Mouse (Mus musculus) adrenal gland, adult (tissue): ENCODE measurements around the gene Ret.
A peak's percentile ranks its signal among the peaks of the same experiment; 100 is the strongest.

Experiments
- DNase-seq, 2 experiments: peaks; one replicate each; pipeline ENCODE4 v3.0.0; 2022 to 2023; ENCODE audit warnings: low spot score in 1 of 2; ENCODE audit not compliant: inconsistent age in 2 of 2

The Ret gene

DNA sequence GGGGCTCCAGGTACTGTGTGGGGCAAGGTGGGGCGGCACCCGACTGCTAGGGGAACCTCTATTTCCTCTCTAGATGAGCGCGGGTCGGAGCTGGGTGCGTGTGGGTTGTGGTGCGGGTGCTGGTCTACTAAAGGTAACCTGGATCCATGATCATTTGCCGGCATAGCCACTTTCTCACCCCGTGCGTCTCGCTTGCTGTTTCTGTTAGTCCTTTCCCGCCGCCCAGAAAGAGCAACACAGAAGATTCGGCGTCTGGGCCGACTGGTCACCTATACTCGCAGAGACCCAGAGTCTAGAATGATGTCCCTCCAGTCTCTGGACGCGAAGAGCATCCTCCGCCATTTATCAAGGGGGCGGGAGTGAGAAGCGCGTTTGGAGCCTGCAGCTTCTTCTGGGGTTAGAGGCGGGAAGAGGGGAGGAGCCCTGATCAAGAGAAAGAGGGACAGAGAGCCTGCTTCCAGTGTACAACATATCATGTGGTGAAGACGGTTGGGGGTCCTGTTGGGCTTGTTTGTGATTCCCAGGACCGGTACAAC lies at the start of gene Ret:
TSS of gene Ret (minus strand) at position 279 of the 536 bp plus-strand sequence.
- no peak for DNase-seq

DNA sequence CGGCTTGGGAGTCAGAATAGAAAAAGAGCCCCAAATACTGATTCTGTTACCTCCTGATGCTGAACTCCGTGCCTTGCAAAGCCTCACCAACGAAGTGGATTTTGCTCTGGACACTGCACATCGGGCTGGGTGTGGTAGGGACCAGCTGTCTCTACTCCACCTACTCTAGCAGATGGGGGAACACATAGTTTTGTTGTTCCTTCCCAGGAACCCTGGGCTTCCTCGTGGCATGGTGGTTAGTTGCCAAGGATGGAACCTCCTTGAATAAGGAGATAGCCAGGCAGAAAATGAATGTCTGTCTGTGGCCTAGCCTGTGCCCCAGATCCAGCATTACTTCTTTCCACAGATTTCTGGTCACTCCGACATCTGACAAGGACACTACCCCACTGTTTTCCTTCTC lies 49.6 kb upstream of the Ret start:
- DNase-seq: no peak

DNA sequence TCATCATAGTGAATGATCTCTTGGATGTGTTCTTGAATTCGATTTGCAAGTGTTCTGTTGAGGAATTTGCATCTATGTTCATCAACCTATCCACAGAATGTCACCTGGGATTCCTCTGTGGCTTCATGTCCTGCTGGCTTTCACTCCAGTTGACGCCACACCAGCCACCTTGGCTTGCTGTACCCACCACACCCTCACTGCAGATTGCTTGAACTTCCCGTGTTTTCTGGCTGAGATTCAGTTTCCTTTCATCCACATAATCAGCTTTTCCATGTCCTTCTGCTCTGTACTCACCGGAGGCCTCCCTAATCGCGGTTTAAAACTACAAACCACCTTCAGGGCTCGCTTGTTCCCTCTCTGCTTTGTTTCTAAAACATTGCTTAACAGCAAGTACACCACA lies 46.6 kb upstream of the Ret start:
- no peak for DNase-seq

DNA sequence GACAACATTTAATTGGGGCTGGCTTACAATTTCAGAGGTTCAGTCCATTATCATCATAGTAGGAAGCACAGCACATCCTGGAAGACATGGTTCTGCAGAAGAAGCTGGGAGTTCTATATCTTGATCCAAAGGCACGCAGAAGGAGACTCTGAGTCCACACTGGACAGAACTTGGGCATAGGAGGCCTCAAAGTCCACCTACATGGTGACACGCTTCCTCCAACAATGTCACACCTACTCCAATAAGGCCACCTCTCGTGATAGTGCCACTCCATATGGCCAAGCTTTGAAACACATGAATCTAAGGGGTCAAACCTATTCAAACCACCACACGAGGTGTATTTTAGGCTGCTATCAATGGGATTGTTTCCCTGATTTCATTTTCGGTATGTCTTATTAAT lies 45.4 kb upstream of the Ret start:
- DNase-seq: no peak

DNA sequence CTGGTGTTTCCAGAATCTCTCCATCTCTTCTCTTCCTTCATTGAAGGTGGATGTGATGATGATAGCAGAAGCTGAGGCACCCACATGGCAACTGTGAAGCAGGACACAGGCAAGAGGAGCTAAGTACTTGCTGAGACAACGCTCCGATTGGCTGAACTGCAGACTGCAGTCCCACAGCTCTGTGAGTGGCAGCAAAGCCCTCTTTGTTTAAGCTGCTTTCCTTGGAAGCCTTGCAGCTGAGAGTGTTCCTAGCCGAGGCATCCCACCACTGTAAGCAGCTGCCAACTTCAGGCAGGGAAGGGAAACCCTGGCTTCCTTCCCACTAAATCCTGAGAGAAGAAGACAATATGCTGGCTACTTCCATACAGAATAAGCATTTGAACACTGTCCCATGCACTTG lies 28.6 kb upstream of the Ret start:
- no peak for DNase-seq

DNA sequence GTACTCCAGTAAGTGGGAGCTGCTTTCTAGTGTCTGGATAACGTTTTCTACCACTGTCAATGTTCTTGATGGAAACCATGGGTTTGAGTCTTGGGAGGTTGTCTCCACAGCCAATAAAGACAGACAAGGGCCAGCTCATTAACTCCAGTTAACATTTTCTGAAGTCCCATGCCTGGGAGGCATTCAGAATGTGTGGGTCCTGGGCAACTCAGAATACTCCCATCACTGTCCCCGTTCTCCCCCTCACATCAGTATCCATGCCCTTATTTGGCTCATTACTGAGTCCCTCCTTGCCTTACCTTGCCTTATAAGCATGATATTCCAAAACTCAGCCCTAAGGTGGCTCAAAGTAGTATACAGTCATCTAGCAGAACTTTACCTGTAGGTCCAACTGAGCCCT lies 25.0 kb upstream of the Ret start:
- DNase-seq: no peak

DNA sequence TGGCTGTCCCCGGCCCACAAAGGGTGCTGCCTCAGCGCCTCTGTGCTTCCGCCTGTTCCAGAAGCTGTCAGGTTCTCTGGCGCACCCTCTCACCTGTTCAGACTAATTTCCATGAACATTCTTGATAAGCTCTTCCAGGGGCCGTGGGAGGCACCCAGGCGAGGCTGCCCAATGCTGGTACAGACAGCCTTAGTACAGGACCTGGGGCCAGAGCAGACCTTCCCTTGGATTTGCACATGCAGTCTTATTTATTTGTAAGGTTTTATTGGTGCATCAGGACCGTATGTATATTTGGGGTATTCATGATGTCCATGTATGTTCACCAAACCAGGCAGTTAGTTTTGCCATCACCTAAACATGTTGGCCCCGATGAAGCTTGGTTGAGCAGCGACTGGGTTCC lies 18.2 kb upstream of the Ret start:
- no peak for DNase-seq

DNA sequence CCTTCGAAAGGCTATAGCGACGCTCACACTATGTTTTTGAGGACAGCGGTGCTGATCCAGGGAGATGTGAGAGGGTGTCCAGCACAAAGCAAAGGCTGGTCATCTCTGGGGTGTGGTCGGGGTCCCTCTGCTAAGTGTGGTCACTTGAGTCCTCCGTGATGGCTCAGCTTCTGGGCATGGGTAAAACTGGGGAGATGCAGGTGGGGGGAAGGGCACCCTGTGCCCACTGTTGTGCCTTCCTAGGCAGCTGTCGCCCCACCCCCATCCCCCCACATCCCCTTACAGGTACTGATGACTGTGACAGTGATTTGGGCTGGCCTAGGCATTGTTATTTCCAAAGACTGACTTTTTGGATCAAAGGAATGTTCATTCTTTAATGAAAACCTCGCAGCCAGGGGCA lies 10.8 kb upstream of the Ret start:
- no peak for DNase-seq

DNA sequence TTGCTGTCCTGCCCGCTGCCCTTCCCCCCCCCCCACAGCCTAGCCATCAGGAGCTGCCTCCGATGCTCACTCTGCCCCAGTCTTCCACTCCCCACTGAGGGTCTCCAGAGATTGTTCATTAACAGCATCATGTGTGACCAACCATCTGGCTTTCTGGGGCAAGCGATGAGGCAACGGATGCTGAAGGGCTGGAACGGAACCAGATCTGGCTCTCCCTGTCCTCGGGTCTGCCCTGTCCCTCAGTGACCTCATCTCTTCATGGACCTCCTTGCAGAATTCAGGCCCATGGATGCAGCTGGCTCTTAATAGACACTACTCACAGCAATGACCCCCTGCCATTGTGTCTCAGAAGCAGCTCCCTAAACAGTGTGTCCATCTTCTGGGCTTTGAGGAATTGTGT lies 8.9 kb upstream of the Ret start:
- no peak for DNase-seq

DNA sequence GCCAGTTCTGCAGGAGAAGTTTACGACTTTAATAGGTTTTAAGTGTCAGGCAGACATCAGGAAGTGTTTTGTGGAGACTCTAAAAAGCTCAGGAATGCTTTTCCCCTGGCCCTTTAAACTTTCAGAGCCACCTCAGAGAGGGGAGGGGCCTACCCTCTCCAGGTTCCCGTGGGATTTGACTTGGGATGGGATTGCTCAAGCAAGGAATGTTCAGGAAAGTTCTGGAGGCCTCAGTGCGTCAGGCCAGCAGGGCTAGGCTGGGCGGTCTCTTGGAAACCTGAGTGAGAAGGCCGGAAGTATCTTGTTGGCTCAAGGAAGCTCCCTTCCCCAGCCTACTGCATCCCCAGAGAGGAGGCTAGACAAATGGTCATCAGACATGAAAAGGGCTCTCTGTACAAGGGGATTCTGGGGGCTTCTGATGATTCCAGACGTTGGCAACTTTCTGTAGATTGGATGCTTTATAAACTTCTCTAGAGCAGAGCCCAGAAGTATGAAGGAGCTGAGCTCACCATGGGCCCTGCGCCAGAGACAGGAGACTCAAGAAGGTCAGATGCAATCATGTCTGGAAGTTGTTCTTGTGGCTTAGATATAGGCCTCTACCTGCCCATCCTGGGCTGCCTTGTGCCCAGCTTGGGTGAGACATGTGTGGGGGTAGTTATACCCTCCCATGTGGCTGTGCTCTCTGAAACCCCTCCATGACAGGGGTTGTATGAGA lies 7.8 kb upstream of the Ret start:
- DNase-seq: peak in 1 of 2 experiments; percentile 24

DNA sequence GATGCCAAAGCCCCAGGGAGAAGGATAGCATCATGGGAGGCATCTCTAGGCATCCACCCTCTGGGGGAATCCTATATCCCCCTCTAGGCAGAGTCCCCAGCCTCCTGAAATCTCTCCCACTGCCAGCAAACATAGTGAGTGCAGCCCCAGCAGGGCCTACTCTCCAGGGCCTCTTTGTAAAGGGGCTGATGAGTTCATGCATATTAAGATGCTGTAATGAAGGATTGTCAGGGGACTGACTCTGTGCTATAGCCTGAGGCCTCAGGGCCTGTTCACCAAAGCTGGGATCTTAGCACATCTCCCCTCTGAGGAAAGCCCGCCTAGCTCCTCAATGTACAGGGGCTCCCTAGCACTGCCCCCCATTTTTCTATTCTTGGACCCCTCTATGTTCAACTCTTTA lies 6.6 kb upstream of the Ret start:
- no peak for DNase-seq

DNA sequence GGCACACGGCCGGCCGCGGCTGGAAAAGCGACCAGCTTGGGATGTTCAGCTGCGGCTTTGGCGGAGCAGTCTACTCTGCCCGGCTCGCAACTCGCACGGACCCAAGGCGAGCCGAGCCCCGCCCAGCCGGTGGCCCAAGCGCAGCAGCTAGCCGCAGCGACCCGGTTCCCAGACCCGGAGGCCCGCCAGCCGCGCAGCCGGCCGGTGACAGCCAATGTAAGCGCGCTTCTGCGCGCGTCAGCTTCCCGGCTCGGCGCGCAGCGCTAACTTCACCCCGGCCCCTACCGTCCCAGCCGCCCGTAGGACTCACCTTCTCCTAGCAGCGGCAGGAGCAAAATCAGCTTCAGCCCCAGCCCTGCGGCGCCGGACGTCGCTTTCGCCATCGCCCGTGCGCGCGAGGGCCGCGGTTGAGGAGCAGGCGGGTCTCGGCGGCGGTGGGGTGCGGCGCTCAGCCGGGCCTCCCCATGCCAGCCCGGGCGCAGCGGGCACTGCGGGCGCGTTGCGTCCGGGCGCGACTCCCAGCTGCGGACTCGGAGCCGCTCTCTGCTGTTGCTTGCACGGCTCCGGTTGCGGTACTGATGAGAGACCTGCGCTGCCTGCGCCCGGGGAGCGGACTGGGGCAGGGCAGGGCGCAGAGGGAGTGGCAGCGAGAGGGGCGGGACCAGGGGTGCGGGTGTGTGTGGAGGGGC lies 623 bp downstream of the Ret start:
- DNase-seq: peak; percentile 22 to 61

DNA sequence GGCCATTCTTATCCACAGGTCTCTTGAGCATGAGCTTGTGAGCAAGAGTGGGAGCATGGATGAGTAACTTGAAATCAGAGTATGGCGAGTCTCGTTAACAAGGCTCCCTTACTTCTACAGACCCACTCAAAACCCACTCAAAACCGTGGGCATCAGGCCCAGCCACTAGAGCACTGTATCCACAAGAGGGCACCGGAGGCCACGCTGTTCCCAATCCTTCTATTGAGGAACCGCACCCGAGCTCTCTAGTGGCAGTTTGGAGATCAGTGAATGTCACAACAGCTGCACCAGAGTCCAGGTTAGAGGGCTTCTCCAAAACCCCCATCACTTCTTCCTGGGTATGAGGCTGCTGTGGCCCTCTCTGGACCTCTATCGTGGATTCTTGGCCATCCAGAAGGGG lies 2.4 kb downstream of the Ret start:
- DNase-seq: peak; percentile 47 to 75

DNA sequence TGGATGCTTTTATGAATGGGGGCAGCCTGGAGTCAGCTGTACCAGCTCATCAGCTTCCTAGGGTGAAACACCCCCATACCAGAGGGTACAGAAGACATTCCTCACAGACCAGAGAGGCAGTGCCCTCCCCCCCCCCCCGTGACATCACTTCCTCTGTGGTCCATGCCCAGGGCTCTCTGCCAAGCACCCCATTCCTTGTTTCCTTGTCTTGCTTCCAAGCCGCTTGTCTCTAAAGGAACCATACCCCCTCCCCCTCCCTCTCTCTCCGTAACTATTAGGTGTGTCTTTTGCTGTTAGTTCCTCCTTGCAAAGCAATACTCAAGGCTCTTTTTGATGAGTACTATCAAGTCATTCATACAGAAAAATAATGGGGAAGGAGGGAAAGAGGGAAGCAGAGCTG lies 4.6 kb downstream of the Ret start:
- no peak for DNase-seq

DNA sequence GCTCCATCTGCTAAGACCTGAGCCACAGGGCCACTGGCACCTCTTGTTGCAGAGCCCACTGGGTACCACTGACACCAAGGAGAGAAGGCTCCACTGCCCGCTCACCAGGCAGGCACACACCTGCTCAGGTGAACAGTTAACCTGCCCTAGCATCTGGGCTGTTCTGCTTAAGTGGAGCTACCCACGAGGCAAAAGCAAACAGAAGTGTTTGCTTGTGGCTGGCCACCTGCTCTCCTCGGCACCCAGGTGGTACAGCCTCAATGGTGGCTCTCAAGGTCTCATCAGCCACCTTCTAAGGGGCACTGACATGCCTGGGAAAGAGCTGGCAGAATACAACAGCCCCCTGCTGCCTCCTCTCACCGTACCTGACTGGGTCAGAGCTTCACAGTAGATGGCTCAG lies 5.3 kb downstream of the Ret start:
- no peak for DNase-seq

DNA sequence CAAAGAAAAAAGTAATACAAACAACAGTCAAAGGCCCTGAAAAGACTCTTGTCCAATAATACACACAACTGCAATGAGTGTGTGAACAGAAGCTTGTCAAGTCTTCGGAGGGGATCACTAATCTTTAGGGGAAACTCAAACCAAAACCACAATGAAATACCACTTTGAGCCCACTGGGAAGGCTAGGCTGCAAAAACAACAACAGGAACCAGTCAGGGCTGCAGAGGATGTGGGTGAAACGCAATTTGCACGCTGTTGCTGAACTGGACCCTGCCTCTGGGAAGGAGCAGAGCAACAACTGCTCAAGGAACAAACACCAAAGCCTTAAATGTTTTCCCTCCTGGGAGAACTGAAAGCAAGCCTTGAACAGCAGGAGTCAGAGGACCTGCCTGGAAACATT lies 7.8 kb downstream of the Ret start:
- DNase-seq: no peak

DNA sequence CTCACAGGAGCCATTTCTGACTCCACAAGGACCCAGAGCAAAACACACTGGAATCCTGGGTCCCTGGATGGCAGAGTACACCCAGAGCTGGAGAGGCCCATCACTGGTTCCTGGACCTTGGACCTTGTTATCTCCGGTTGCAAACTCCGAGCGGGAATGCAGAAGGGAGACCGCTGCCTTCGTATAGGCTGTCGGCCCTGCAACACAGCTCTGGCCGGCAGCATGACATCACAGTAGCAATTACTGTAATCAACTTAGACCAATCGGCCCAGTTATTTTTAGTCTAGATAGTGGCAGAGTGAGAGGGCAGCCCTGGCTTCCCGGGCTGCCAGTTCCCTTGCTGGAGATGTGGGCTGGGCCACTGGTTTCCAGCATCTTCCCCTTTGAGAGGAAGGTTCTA lies 8.9 kb downstream of the Ret start:
- no peak for DNase-seq

DNA sequence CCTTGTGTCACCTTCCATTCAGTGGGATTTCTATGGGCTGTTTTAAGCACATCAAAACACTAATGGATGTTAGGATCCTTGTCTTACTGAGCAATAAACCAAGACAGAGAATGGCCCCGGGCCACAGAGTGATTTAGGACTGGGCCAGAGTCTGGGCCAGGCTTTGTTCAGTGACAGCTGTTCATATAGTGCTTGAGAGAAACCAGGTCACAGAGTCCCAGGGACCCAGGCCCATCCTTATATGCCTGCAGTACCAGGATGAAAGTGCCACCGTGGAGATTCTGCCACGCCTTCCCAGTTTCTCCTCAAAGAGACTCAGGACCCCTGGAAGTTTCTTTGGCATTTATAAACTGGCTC lies 10.3 kb downstream of the Ret start:
- DNase-seq: no peak

DNA sequence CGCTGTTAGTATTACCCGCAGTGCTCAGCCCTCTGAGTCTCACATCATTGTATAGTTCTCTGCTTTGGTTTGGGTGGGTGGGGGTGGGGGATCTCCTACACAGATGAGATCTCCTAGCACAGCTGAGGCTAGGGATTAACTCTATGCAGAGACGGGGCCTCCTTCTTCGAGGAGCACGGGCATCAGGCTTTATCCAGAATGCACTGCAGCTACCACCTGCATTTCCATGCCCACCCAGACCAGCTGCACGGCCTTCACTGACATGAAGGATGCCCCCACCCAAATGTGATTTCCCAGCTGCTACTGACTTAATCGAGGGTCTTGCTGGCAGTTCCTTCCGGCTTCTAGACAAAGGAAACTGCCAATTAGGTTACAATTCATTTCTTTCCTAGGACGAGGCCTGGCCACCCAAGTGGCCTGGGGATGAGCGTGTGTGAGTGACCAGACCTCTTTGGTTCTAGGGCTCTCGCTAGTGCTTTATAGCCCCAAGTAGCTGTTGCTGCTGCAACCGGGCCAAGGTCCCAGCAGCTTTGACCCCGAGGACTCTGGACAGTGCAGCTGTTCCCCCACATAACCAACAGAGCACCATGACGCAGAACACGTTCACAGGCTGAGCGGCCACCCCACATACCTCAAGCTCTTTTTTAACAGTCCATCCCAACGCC lies 10.8 kb downstream of the Ret start:
- DNase-seq: no peak

DNA sequence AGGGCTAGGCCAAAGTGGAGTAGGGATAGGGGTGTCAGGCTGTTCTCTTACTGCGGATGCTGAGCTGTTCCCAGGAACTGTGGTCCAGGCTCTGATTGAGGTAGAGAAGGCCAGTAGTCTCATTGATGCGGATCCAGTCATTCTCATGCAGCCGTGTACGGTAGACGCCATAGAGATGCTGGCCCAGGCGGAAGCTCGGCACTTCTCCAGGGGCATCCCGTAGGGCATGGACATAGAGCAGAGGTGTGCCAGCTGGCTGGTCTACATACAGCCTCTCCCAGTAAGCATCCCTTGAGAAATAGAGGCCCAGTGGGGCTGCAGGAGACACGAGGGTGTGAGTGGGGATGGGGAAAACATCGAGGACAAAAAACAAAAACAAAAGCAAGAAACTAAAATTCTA lies 13.4 kb downstream of the Ret start:
- DNase-seq: no peak

DNA sequence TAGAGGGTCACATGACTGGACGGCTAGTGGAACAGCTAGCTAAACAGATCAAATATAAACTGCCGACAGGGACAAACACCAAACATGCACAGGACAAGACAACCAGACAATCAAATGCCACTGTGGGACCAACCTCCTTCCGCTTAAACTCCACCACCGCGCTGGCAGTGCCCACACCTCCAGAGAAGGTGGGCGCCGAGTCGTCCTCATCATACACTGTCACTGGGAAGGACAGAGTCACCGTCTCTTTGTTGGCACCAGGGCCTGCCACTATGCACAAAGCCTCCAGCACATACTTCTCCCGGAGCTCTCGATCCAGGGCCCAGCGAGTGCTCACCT lies 17.5 kb downstream of the Ret start:
- DNase-seq: no peak

DNA sequence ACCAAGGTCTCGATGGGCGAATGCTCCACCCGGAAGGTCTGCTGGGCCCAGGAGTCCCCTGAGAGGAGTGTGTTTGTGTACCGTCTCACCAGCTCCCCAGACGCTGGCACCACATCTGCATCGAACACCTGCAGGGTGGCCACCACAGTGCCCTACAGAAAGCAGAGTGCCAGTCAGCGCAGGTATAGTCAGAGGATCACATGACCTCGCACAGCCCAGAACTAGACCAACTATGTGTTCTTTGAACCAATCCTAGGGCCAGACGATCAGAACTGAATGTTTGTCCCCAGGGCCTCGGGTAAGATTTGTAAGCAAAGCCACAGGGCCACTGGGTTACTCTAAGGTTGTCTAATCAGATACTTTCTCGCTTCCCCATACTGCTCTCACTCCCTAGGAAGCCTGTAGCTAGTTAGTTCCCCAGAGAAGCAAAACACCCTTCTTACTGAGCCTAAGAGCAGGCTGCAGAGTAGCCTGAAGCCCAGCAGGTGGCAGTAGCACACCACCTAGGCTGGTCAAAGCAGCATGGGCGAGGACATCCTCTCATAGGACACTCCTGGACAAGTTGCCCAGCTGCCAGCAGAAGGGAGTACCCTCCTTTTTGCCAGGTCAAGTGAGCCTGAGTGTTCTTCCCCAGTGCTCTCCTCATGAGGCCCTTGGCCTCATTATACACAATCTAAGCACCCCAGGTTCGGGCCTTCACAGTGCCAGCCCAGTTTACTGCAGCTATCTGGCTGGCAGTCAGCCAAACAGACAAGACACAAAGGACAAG lies 18.0 kb downstream of the Ret start:
- peak; percentile 71 to 92 for DNase-seq
